Mouse (Mus musculus) limb, embryonic 10.5 days (tissue): ENCODE measurements around the gene Cacna1c. TPM values are rescaled to one million over a fixed set of nuclear protein-coding genes. Genes with fewer than 3 reads are reported as not detected.
A peak's percentile ranks its signal among the peaks of the same experiment; 100 is the strongest.

Experiments used
- DNase-seq: peaks from one replicate; pipeline ENCODE4 v3.0.0-alpha.2; 2017; ENCODE audit warnings: low spot score
- H3K27ac ChIP-seq: fragments of 300-500 bp; sonication (generic); 2 replicates; pipeline ENCODE4 v1.5.1; 2016; ENCODE audit warnings: mild to moderate bottlenecking
- H3K27me3 ChIP-seq: fragments of 300-500 bp; sonication (generic); 2 replicates; pipeline ENCODE4 v1.6.1; 2016; ENCODE audit warnings: low read depth, mild to moderate bottlenecking; ENCODE audit not compliant: poor library complexity, severe bottlenecking
- H3K36me3 ChIP-seq: fragments of 300-500 bp; sonication (generic); 2 replicates; pipeline ENCODE4 v1.6.1; 2016; ENCODE audit warnings: mild to moderate bottlenecking, moderate library complexity
- H3K4me1 ChIP-seq: fragments of 300-500 bp; sonication (generic); 2 replicates; pipeline ENCODE4 v1.6.1; 2016
- H3K4me3 ChIP-seq: fragments of 300-500 bp; sonication (generic); 2 replicates; pipeline ENCODE4 v1.5.1; 2016; ENCODE audit warnings: mild to moderate bottlenecking, moderate library complexity
- H3K9me3 ChIP-seq: fragments of 300-500 bp; sonication (generic); replicated peaks from 2 replicates; pipeline ENCODE4 v1.6.1; 2016; ENCODE audit warnings: mild to moderate bottlenecking
- WGBS: fragments of 180-500 bp; shearing (Covaris S2); methylation state at CpG from one replicate; pipeline ENCODE4 v1.1.7; 2016; 5-methylcytosine and 5-hydroxymethylcytosine counted together
- polyA plus RNA-seq: library from polyadenylated mRNA; unstranded; fragments of >200 nt; fragmentation: Nextera tagmentation; extraction: Ambion mirVana; gene quantifications from 2 replicates; pipeline ENCODE4 v1.2.1, GENCODE M21; 2016

Cacna1c gene
- polyA plus RNA-seq, 1 experiment from 2014 or later: 10.2 TPM

- Histone ChIP-seq H3K4me1 (0 out of 2 replicates have a peak, but pooled peaks cover 3% of the 10 kb centered on the region), H3K27ac (no peak overlapping the region), H3K36me3 (no peaks in the 10 kb centered on the region), H3K27me3 (no peaks in the 10 kb centered on the region), H3K9me3 (no peaks in the 10 kb centered on the region), H3K4me3 (no peak overlapping the region)
- 64% methylated on average over 4 of the region's 4 CpGs for WGBS
- no peak for DNase-seq
Observed at GRCm38 (mm10) chr6:118626246-118626645, 570.0 kb downstream of the Cacna1c start.

GRCm38 (mm10) chr6:118623609-118624008 lies 572.6 kb downstream of the Cacna1c start:
- Histone ChIP-seq H3K27me3 (no peaks in the 10 kb centered on the region), H3K36me3 (no peaks in the 10 kb centered on the region), H3K4me3 (no peak overlapping the region), H3K9me3 (no peaks in the 10 kb centered on the region), H3K27ac (no peak overlapping the region), H3K4me1 (0 out of 2 replicates have a peak, but pooled peaks cover 3% of the 10 kb centered on the region)
- 94% methylated on average over 3 of the region's 3 CpGs for WGBS
- DNase-seq: no peak

- Histone ChIP-seq H3K9me3 (no peaks in the 10 kb centered on the region), H3K27ac (no peak overlapping the region), H3K4me1 (0 out of 2 replicates have a peak, but pooled peaks cover 3% of the 10 kb centered on the region), H3K27me3 (no peaks in the 10 kb centered on the region), H3K4me3 (no peak overlapping the region), H3K36me3 (no peaks in the 10 kb centered on the region)
- DNase-seq: no peak
- 81% methylated on average over 7 of the region's 7 CpGs for WGBS
Observed at GRCm38 (mm10) chr6:118621866-118622265, 574.4 kb downstream of the Cacna1c start.

GRCm38 (mm10) chr6:118621406-118621805 lies 574.8 kb downstream of the Cacna1c start:
- Histone ChIP-seq H3K4me1 (0 out of 2 replicates have a peak, but pooled peaks cover 3% of the 10 kb centered on the region), H3K9me3 (no peaks in the 10 kb centered on the region), H3K27ac (no peak overlapping the region), H3K27me3 (no peaks in the 10 kb centered on the region), H3K4me3 (no peak overlapping the region), H3K36me3 (no peaks in the 10 kb centered on the region)
- WGBS: 92% methylated on average over 3 of the region's 3 CpGs
- DNase-seq: no peak

GRCm38 (mm10) chr6:118608906-118609305 lies 587.3 kb downstream of the Cacna1c start:
- no peak overlapping the region for H3K4me3 ChIP-seq
- no peak overlapping the region for H3K27ac ChIP-seq
- no peaks in the 10 kb centered on the region for H3K27me3 ChIP-seq
- no peaks in the 10 kb centered on the region for H3K9me3 ChIP-seq
- no peak for DNase-seq
- H3K36me3 ChIP-seq: peaks cover 9% of the 10 kb centered on the region; the same call in 1 of the 2 replicates
- H3K4me1 ChIP-seq: no peaks in the 10 kb centered on the region
- WGBS: 92% methylated on average over 6 of the region's 6 CpGs

- no peaks in the 10 kb centered on the region for H3K9me3 ChIP-seq
- H3K4me1 ChIP-seq: no peaks in the 10 kb centered on the region
- H3K4me3 ChIP-seq: no peak overlapping the region
- no peaks in the 10 kb centered on the region for H3K27me3 ChIP-seq
- H3K36me3 ChIP-seq: peaks cover 25% of the 10 kb centered on the region
- no peak overlapping the region for H3K27ac ChIP-seq
- WGBS: 79% methylated on average over 7 of the region's 7 CpGs
- no peak for DNase-seq
Observed at GRCm38 (mm10) chr6:118605974-118606373, 590.2 kb downstream of the Cacna1c start.

- Histone ChIP-seq H3K9me3 (no peaks in the 10 kb centered on the region), H3K27ac (no peak overlapping the region), H3K27me3 (no peaks in the 10 kb centered on the region), H3K36me3 (peaks cover 30% of the 10 kb centered on the region), H3K4me1 (no peaks in the 10 kb centered on the region), H3K4me3 (no peak overlapping the region)
- 90% methylated on average over 7 of the region's 7 CpGs for WGBS
- no peak for DNase-seq
Observed at GRCm38 (mm10) chr6:118603825-118604224, 592.4 kb downstream of the Cacna1c start.

- no peak overlapping the region for H3K27ac ChIP-seq
- no peaks in the 10 kb centered on the region for H3K9me3 ChIP-seq
- DNase-seq: no peak
- peaks cover 28% of the 10 kb centered on the region for H3K36me3 ChIP-seq
- H3K4me1 ChIP-seq: peaks cover 18% of the 10 kb centered on the region
- H3K4me3 ChIP-seq: no peak overlapping the region
- H3K27me3 ChIP-seq: peaks cover 53% of the 10 kb centered on the region
- 75% methylated on average over 9 of the region's 9 CpGs for WGBS
Observed at GRCm38 (mm10) chr6:118595681-118596055, 600.5 kb downstream of the Cacna1c start.

GRCm38 (mm10) chr6:118594833-118595680 lies 601.2 kb downstream of the Cacna1c start:
- Histone ChIP-seq H3K27me3 (peaks cover 53% of the 10 kb centered on the region), H3K27ac (no peak overlapping the region), H3K36me3 (peaks cover 28% of the 10 kb centered on the region), H3K4me3 (no peak overlapping the region), H3K4me1 (peaks cover 18% of the 10 kb centered on the region), H3K9me3 (no peaks in the 10 kb centered on the region)
- 87% methylated on average over 10 of the region's 10 CpGs for WGBS
- DNase-seq: no peak

GRCm38 (mm10) chr6:118594070-118594469 lies 602.1 kb downstream of the Cacna1c start:
- H3K27me3 ChIP-seq: peaks cover 53% of the 10 kb centered on the region
- DNase-seq: peak; percentile 37
- peaks cover 26% of the 10 kb centered on the region for H3K36me3 ChIP-seq

GRCm38 (mm10) chr6:118593377-118594061 lies 602.7 kb downstream of the Cacna1c start:
- Histone ChIP-seq H3K36me3 (peaks cover 26% of the 10 kb centered on the region), H3K4me1 (peaks cover 18% of the 10 kb centered on the region), H3K27ac (no peak overlapping the region), H3K27me3 (peaks cover 53% of the 10 kb centered on the region), H3K9me3 (no peaks in the 10 kb centered on the region), H3K4me3 (peak overlapping the region; percentile 50)
- 2% methylated on average over 34 of the region's 34 CpGs for WGBS
- peak; percentile 61 for DNase-seq

More at GRCm38 (mm10) chr6:118594070-118594469, 602.1 kb downstream of the Cacna1c start:
- H3K9me3 ChIP-seq: no peaks in the 10 kb centered on the region
- peaks cover 18% of the 10 kb centered on the region for H3K4me1 ChIP-seq
- 37% methylated on average over 10 of the region's 10 CpGs for WGBS
- peak overlapping the region; percentile 50 for H3K4me3 ChIP-seq
- H3K27ac ChIP-seq: no peak overlapping the region

- Histone ChIP-seq H3K4me1 (peaks cover 22% of the 10 kb centered on the region), H3K27me3 (peaks cover 53% of the 10 kb centered on the region), H3K27ac (no peak overlapping the region), H3K36me3 (peaks cover 20% of the 10 kb centered on the region), H3K9me3 (no peaks in the 10 kb centered on the region), H3K4me3 (peak overlapping the region; percentile 50)
- no peak for DNase-seq
- 29% methylated on average over 21 of the region's 21 CpGs for WGBS
Observed at GRCm38 (mm10) chr6:118592662-118593376, 603.4 kb downstream of the Cacna1c start.
